Comparison of ENCODE assay signal across 9 mouse cellular contexts in genomic region chr7:49437901-49438300, GRCm38 (mm10).
A peak's percentile ranks its signal among the peaks of the same experiment; 100 is the strongest.
DNase-seq lines count a peak whose midpoint lies in the region; ATAC-seq and TF ChIP-seq lines count a peak whose summit lies in the region.
"Had no signal": no experiment of that assay in that cellular context is flagged by ENCODE, and none has a peak within 500 bp of the region (broad histone marks: within the 10 kb centered on the region; RNA-seq: fewer than 3 reads in every experiment).

No protein-coding gene starts in this region.

- no peaks in the 10 kb centered on the region for H3K36me3 ChIP-seq in heart, embryonic 13.5 days
- H3K36me3 ChIP-seq in heart, adult 2 months (ENCODE audit: control insufficient read depth, insufficient read depth, low read length) = no peaks in the 10 kb centered on the region
- H3K36me3 ChIP-seq: liver, embryonic 15.5 days had no signal

- no peak overlapping the region for H3K4me3 ChIP-seq in heart, embryonic 13.5 days
- H3K4me3 ChIP-seq in heart, adult 2 months = no peak overlapping the region
- no peak overlapping the region for H3K4me3 ChIP-seq in lung, adult 2 months (replicated peaks; ENCODE audit: extremely low read depth, low read depth, low read length)
- H3K4me3 ChIP-seq: liver, embryonic 15.5 days had no signal

- H3K27ac ChIP-seq in heart, embryonic 13.5 days (replicated peaks) = peak overlapping the region; percentile 66
- H3K27ac ChIP-seq in heart, adult 2 months = no peak overlapping the region
- H3K27ac ChIP-seq: liver, embryonic 15.5 days had no signal

- peak overlapping the region; percentile 56 for H3K9ac ChIP-seq in heart, embryonic 13.5 days
- no peak overlapping the region for H3K9ac ChIP-seq in heart, adult 2 months (ENCODE audit: low read depth, low read length)
- H3K9ac ChIP-seq: liver, embryonic 15.5 days had no signal

- no peak for TF ChIP-seq POLR2A in heart, adult 2 months (IDR thresholded peaks at IDR 0.05; ENCODE audit: insufficient read depth, low read depth, low read length)
- TF ChIP-seq POLR2A in lung, adult 2 months (IDR thresholded peaks at IDR 0.05; ENCODE audit: borderline replicate concordance, extremely low read depth, low read depth, low read length) = no peak

- H3K27me3 ChIP-seq in heart, embryonic 13.5 days (replicated peaks) = no peaks in the 10 kb centered on the region
- no peaks in the 10 kb centered on the region for H3K27me3 ChIP-seq in heart, adult 2 months (ENCODE audit: control insufficient read depth, insufficient read depth, low read length)
- H3K27me3 ChIP-seq: liver, embryonic 15.5 days had no signal

- peaks cover 22% of the 10 kb centered on the region for H3K4me1 ChIP-seq in heart, embryonic 13.5 days
- H3K4me1 ChIP-seq in heart, adult 2 months (ENCODE audit: control insufficient read depth, insufficient read depth, low read length) = no peaks in the 10 kb centered on the region
- H3K4me1 ChIP-seq in lung, adult 2 months (ENCODE audit: control insufficient read depth, insufficient read depth, low read length) = peaks cover 7% of the 10 kb centered on the region

- DNase-seq in heart, adult 2 months = no peak
- DNase-seq in urinary bladder, postnatal 14 days (ENCODE audit: low spot score) = peak; percentile 34
- no peak for DNase-seq in urinary bladder, adult 18-20 months (ENCODE audit: low spot score in 2 of 2)
- DNase-seq in lung, adult 2 months = peak; percentile 33
- DNase-seq in spleen, postnatal 36 days (ENCODE audit: low spot score in 2 of 2) = no peak

- no peak overlapping the region for H3K4me2 ChIP-seq in heart, embryonic 13.5 days
- H3K4me2 ChIP-seq: liver, embryonic 15.5 days had no signal

- H3K9me3 ChIP-seq in heart, embryonic 13.5 days = no peaks in the 10 kb centered on the region
- H3K9me3 ChIP-seq: liver, embryonic 15.5 days had no signal

- 22% methylated on average over 11 of the region's 11 CpGs for WGBS in heart, embryonic 13.5 days
- WGBS in heart, adult 2 months = 28% methylated on average over 11 of the region's 11 CpGs
- WGBS in lung, adult 2 months = 44% methylated on average over 11 of the region's 11 CpGs

- no peak for TF ChIP-seq EP300 in heart, adult 2 months (IDR thresholded peaks at IDR 0.05; ENCODE audit: insufficient read depth, low read depth, low read length)

- intact Hi-C loops in heart, adult 2 months (cut with DNase I) = no loop called here

- no peak for TF ChIP-seq CTCF in heart, adult 2 months (IDR thresholded peaks at IDR 0.05)
- TF ChIP-seq CTCF in lung, adult 2 months (IDR thresholded peaks at IDR 0.05; ENCODE audit: insufficient read depth, low read length) = no peak

- ATAC-seq in heart, embryonic 13.5 days (ENCODE audit: extremely low read depth, insufficient number of reproducible peaks, low FRiP score, low TSS enrichment) = no peak
- no peak for ATAC-seq in cerebellum, adult (ENCODE audit: insufficient number of reproducible peaks, low FRiP score, low TSS enrichment)
- no peak for ATAC-seq in megakaryocyte-erythroid progenitor cell, adult 5-6 weeks (replicated peaks; ENCODE audit: low FRiP score, low TSS enrichment, poor library complexity, severe bottlenecking)

- H3K79me2 ChIP-seq in heart, adult 2 months (replicated peaks; ENCODE audit: control insufficient read depth, insufficient read depth, low read length) = no peaks in the 10 kb centered on the region

Comparison
In these comparisons a context has a peak if more than half of its experiments do, and no peak if none do; other contexts are left out.
1. DNase-seq: peak in urinary bladder, postnatal 14 days (single experiment) and lung, adult 2 months (single experiment); none in heart, adult 2 months (0 of 2), urinary bladder, adult 18-20 months (0 of 2) and spleen, postnatal 36 days (0 of 2).